Mouse (Mus musculus): ENCODE data around the gene Ybx1. TPM values are rescaled to one million over a fixed set of nuclear protein-coding genes. Genes with fewer than 3 reads are reported as not detected.
A peak's percentile ranks its signal among the peaks of the same experiment; 100 is the strongest.

Gene Ybx1
- polyA plus RNA-seq, 1 experiment from 2014 or later: 1,091 TPM

DNA sequence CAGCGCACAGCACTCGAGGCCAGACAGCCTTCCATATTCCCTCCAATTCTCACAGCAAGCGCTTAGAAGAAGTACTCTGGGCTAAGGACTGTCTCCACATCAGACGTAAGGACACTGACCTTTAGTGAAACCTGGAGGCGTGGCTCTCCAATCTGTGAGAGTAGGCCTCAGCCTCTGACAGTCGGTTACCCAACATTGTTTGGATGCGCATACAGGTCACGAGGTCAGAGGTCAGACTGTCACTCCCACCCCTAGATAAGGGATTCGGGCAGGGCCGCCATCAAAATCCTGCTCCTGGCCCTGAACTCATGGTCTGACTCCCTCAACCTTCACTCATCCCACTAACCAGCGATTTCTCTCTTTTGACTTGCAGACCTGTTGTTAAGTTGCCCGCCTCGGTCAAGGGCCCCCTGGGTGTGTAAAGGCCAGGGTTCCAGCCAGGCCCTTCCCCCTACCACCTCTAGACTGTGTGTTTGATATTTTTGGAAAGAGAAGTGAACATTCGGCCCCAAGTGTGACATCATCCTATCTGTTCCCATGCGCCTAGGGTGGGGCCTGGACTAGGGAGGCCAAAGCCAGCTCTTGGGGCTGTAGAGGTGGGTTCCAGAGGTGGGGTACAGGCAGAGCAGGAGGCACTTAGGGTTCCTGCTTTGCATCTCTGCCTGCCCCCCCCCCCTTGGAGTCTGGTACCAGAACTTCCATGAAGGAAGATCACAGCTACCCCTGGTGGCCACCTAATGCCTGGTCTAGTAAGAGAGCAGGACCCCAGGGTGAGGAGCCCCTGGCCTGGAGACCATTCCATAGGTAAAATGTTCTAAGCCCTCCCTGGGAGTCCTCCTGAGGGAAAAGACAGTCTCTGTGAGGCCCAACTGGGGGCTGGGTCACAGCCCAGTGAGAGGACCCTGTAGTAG lies 34.8 kb downstream of the Ybx1 start:
- Histone ChIP-seq H3K36me3 (no peaks in the 10 kb centered on the region), H3K9me3 (no peaks in the 10 kb centered on the region), H3K27ac (no peak overlapping the region), H3K4me1 (peaks cover 24% of the 10 kb centered on the region), H3K27me3 (ENCODE audit: insufficient read depth, poor library complexity, severe bottlenecking) (peaks cover 6% of the 10 kb centered on the region; the same call in 1 of the 2 replicates), H3K4me3 (no peak overlapping the region)
- no peak for DNase-seq (ENCODE audit: low spot score)
- 76% methylated on average over 15 of the region's 15 CpGs for WGBS

DNA sequence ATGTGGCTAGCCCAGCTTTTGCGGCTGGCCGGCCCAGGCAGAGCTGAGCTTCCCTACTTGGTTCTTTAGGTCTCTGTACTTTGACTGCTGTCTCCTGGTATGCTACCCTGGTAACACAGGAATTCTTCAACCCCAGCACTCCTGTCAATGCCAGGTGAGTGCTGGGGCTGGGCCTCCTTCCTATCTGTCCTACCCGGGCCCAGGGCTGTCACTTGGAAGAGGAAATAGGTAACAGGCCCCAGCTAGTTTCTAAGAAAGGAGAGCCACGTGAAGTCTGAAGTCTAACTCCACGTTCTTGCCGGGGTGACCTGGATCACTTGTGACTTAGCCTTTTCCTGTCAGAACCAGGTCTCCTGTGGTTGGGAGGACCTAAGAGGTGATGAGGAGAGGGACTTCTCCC lies 37.3 kb downstream of the Ybx1 start:
- Histone ChIP-seq H3K36me3 (no peaks in the 10 kb centered on the region), H3K4me1 (peaks cover 34% of the 10 kb centered on the region), H3K27me3 (ENCODE audit: insufficient read depth, poor library complexity, severe bottlenecking) (peaks cover 9% of the 10 kb centered on the region; the same call in 1 of the 2 replicates), H3K27ac (no peak overlapping the region), H3K4me3 (no peak overlapping the region), H3K9me3 (no peaks in the 10 kb centered on the region)
- WGBS: 65% methylated on average over 6 of the region's 6 CpGs
- no peak for DNase-seq (ENCODE audit: low spot score)

- peak within 1 kb of the TSS; percentile 18; the same call in 1 of the 2 replicates for H3K27ac ChIP-seq
- peaks cover 24% of the 10 kb centered on the region for H3K4me1 ChIP-seq
- H3K4me3 ChIP-seq: no peak within 1 kb of the TSS
- no peaks in the 10 kb centered on the region for H3K36me3 ChIP-seq
- DNase-seq (ENCODE audit: low spot score): no peak
- H3K9me3 ChIP-seq: no peaks in the 10 kb centered on the region
- WGBS: 77% methylated on average over 12 of the region's 12 CpGs
- H3K27me3 ChIP-seq (ENCODE audit: insufficient read depth, poor library complexity, severe bottlenecking): peaks cover 9% of the 10 kb centered on the region; the same call in 1 of the 2 replicates
These were observed 39.1 kb downstream of the Ybx1 start, which contains the start of gene Cldn19 for GRCm38 (mm10) chr4:119255351-119255750. Gene Cldn19 (plus strand): TSS chr4:119255414.

DNA sequence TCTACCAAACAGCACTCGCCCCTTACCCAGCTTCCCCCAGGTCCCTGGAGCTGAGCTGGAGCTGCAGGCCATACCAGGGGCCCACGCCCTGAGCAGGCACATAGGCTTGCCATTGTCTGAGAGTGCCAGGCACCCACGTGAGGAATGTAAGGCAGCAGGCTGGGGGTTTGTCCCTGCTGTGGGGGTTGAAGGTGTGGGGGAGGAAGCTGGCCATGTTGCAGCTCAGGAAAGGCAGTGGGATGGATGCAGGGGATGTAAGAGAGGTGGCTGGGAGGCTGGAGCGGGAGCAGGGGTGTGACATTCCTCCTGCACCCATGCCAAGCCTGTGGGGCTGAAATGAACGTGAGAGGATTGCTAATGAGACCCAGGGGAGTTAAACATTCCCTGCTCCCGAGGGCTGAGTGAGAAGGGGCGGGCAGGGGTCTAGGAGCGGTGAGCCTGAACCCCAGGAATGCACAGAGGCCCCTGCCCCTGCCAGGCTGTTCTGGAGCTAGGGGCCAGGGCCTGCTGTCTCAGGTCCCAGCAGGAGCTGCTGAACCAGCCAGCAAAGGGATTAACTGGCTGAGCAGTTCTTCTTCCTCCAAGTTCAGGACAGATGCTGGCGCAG lies 40.3 kb downstream of the Ybx1 start:
- Histone ChIP-seq H3K4me1 (peaks cover 15% of the 10 kb centered on the region), H3K27me3 (ENCODE audit: insufficient read depth, poor library complexity, severe bottlenecking) (peaks cover 9% of the 10 kb centered on the region; the same call in 1 of the 2 replicates), H3K9me3 (no peaks in the 10 kb centered on the region), H3K36me3 (no peaks in the 10 kb centered on the region), H3K27ac (peak overlapping the region; percentile 18; the same call in 1 of the 2 replicates), H3K4me3 (0 out of 2 replicates have a peak overlapping the region, but pooled peaks have one; percentile 12)
- no peak for DNase-seq (ENCODE audit: low spot score)
- WGBS: 40% methylated on average over 9 of the region's 9 CpGs

- no peak overlapping the region for H3K27ac ChIP-seq
- H3K9me3 ChIP-seq: no peaks in the 10 kb centered on the region
- no peak for DNase-seq (ENCODE audit: low spot score)
- WGBS: 51% methylated on average over 7 of the region's 7 CpGs
- H3K4me3 ChIP-seq: no peak overlapping the region
- peaks cover 15% of the 10 kb centered on the region for H3K4me1 ChIP-seq
- H3K27me3 ChIP-seq (ENCODE audit: insufficient read depth, poor library complexity, severe bottlenecking): peaks cover 3% of the 10 kb centered on the region; the same call in 1 of the 2 replicates
- H3K36me3 ChIP-seq: peaks cover 15% of the 10 kb centered on the region; the same call in 1 of the 2 replicates
These were observed 42.2 kb downstream of the Ybx1 start for GRCm38 (mm10) chr4:119252025-119252808.

GRCm38 (mm10) chr4:119248407-119248965 lies 45.9 kb downstream of the Ybx1 start:
- peaks cover 50% of the 10 kb centered on the region for H3K36me3 ChIP-seq
- no peak overlapping the region for H3K27ac ChIP-seq
- no peak for DNase-seq (ENCODE audit: low spot score)
- peaks cover 10% of the 10 kb centered on the region; the same call in 1 of the 2 replicates for H3K4me1 ChIP-seq
- H3K4me3 ChIP-seq: no peak overlapping the region
- H3K9me3 ChIP-seq: no peaks in the 10 kb centered on the region
- H3K27me3 ChIP-seq (ENCODE audit: insufficient read depth, poor library complexity, severe bottlenecking): no peaks in the 10 kb centered on the region
- 85% methylated on average over 11 of the region's 11 CpGs for WGBS

GRCm38 (mm10) chr4:119247462-119248235 lies 46.8 kb downstream of the Ybx1 start:
- WGBS: 38% methylated on average over 13 of the region's 13 CpGs

DNA sequence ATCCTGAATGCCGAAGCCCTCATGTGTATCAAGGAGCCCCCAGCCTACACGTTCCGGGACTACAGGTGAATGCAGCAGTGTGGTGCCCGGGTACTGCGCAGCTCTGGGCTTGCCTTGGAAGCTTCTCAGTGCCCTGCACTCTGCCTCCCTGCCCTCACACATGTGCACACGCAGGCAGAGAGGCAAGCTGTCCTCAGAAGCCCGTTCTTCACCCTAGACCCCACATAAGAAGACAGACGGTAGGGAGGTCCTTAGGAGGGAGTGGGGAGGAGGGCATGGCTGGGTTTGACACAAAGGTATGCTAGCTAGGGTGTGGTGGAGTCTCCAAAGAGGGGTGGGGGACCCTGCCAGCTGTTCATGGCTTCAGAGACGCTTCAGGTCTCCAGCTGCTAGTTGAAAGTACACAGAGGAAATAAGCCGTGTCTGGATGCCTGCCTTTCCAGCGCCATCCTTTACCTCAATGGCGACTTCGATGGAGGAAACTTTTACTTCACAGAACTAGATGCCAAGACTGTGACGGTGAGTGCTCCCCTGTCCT lies 47.6 kb downstream of the Ybx1 start:
- H3K4me1 ChIP-seq: peaks cover 16% of the 10 kb centered on the region
- 81% methylated on average over 14 of the region's 14 CpGs for WGBS
- H3K36me3 ChIP-seq: peaks cover 68% of the 10 kb centered on the region
- DNase-seq (ENCODE audit: low spot score): no peak
- H3K27ac ChIP-seq: no peak overlapping the region
- H3K4me3 ChIP-seq: no peak overlapping the region
- no peaks in the 10 kb centered on the region for H3K9me3 ChIP-seq
- no peaks in the 10 kb centered on the region for H3K27me3 ChIP-seq (ENCODE audit: insufficient read depth, poor library complexity, severe bottlenecking)

More at GRCm38 (mm10) chr4:119247462-119248235, 46.8 kb downstream of the Ybx1 start:
- Histone ChIP-seq H3K27me3 (ENCODE audit: insufficient read depth, poor library complexity, severe bottlenecking) (no peaks in the 10 kb centered on the region), H3K36me3 (peaks cover 59% of the 10 kb centered on the region), H3K9me3 (no peaks in the 10 kb centered on the region), H3K4me3 (no peak overlapping the region), H3K4me1 (peaks cover 10% of the 10 kb centered on the region; the same call in 1 of the 2 replicates), H3K27ac (0 out of 2 replicates have a peak overlapping the region, but pooled peaks have one; percentile 23)
- no peak for DNase-seq (ENCODE audit: low spot score)

GRCm38 (mm10) chr4:119245961-119246360 lies 48.4 kb downstream of the Ybx1 start:
- no peak overlapping the region for H3K4me3 ChIP-seq
- H3K27ac ChIP-seq: no peak overlapping the region
- no peaks in the 10 kb centered on the region for H3K27me3 ChIP-seq (ENCODE audit: insufficient read depth, poor library complexity, severe bottlenecking)
- H3K36me3 ChIP-seq: peaks cover 76% of the 10 kb centered on the region
- DNase-seq (ENCODE audit: low spot score): no peak
- WGBS: 87% methylated on average over 9 of the region's 9 CpGs
- H3K9me3 ChIP-seq: no peaks in the 10 kb centered on the region
- peaks cover 22% of the 10 kb centered on the region for H3K4me1 ChIP-seq

GRCm38 (mm10) chr4:119245556-119245955 lies 48.8 kb downstream of the Ybx1 start:
- Histone ChIP-seq H3K9me3 (no peaks in the 10 kb centered on the region), H3K27me3 (ENCODE audit: insufficient read depth, poor library complexity, severe bottlenecking) (no peaks in the 10 kb centered on the region), H3K36me3 (peaks cover 78% of the 10 kb centered on the region), H3K4me3 (no peak overlapping the region), H3K4me1 (peaks cover 22% of the 10 kb centered on the region), H3K27ac (peak overlapping the region; percentile 36; the same call in 1 of the 2 replicates)
- 58% methylated on average over 7 of the region's 7 CpGs for WGBS
- DNase-seq (ENCODE audit: low spot score): peak; percentile 73

DNA sequence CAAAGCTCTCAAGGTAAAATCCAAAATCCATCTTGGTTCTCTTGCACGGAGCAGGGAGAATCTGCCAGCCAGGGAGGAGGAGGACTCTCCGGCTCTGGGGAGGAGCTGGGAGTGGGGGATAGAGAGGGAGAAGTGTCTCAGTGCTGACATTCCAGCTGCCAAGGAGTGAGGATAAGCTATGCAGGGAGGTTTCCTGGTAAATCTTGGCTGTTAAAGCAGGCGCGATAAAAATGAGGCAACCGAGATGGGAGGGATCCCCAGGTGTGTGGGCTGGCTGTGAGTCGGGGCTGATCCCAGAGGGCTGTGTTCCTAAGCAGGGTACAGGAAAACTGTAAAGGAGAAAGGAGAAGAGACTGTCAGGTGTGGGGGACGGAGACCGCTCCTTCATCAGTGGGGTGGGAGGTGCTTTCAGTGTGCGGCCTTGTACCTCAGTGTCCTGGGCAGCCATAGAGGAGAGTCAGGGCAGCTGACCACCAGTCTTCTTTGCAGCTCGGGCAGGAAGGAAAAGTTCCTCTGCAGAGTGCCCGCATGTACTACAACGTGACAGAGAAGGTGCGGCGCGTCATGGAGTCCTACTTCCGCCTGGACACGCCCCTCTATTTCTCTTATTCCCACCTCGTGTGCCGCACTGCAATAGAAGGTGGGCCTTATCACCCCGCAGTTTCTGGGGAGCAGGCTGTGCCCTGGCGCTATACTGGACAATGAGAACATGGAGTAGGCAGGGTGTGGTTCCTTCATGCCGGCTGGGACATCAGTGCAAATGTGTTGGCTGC lies 49.8 kb downstream of the Ybx1 start:
- Histone ChIP-seq H3K27ac (no peak overlapping the region), H3K9me3 (no peaks in the 10 kb centered on the region), H3K4me1 (peaks cover 22% of the 10 kb centered on the region), H3K27me3 (ENCODE audit: insufficient read depth, poor library complexity, severe bottlenecking) (no peaks in the 10 kb centered on the region), H3K4me3 (no peak overlapping the region), H3K36me3 (peaks cover 80% of the 10 kb centered on the region)
- DNase-seq (ENCODE audit: low spot score): peak; percentile 65
- WGBS: 71% methylated on average over 22 of the region's 22 CpGs
